Mouse (Mus musculus): ENCODE measurements around the gene 6030445D17Rik.

6030445D17Rik gene

DNA sequence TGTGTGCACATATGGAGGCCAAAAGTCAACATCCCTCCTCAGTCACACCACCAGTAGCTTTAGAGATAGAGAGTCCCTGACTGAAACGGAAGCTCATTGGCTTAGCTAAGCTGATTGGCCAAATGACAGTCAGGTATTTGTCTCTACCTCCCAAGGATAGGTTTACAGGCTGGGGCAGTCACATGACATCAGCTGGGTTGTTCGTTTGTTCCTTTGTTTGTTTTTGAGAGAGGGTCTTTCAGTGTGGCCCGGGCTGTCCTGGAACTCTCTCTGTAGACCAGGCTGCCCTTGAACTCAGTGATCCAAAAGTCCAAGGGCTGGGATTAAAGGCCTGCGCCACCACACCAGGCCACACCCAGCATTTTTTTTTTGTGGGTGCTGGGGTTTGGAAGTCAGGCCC, 844 bp upstream of the 6030445D17Rik start:
- DNase-seq = no peak

DNA sequence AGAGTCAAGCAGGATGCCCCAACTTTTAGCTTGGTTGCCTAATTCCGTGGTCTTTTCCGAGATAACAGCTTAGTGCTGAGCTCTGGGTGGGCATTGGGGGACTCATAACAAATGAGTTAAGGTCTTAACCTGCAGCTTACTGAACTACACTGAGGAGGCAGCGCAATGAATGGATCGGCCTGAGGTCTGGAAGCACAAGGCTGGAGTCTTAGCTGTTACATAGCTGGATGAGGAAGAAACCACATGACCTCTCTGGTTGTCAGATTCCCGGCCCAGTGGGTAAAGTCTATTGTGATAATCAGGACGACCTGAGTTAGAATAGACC, 327 bp upstream of the 6030445D17Rik start:
- no peak for DNase-seq

DNA sequence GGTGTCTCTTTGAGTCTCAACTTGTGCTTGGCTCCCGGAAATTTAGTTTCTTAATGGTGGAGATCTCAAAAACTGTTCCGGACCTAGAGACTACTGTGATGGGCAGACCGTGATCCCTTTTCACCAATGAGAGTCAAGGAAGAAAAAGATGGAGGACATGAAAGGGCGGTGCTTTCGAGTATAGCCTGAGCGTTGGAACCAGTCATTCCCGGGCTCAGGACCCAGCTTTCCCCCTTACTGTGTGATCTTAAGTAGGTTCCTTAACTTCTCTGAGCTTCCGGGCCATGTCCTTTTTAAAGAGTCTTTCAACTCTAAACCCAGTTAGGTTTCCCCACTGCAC, 759 bp downstream of the 6030445D17Rik start:
- DNase-seq = no peak

DNA sequence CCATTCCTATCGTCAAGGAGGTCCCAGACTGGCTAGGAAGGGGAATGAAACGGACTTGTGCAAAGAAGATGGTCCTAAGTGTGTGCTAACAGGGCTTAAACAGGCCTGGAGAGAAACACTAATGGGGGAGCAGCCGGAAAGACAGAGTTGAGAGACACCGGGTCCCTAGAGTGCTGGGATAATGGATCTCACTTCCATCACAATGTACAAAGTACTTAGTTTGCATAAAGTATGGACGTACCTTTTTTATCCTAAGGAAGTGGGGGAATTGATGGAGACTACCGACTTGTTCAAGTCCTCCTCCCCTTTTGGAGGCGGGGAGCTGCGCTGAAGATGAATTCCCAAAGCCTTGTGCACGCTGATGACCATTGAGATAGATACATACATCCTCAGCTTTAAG, 1.4 kb downstream of the 6030445D17Rik start:
- DNase-seq = no peak

DNA sequence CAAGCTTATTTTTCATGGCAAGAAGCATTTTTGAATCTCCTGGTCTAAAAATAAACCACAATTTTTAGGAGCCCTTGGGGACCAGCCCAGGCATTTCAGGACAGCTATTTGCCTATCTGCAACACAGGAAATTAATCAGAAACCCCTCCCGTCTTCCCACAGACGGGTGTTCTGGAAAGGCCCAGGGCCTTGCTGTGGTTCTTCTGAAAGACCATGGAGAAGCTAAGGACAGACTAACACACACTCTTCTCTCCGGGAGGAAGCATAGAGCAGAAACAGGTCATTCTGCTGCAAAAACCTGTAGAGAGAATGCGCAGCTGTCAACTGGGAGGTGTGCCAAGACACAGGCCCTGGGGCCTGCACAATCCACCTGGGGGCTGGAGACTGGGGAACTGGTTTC, 4.2 kb downstream of the 6030445D17Rik start:
- peak; percentile 62 for DNase-seq

DNA sequence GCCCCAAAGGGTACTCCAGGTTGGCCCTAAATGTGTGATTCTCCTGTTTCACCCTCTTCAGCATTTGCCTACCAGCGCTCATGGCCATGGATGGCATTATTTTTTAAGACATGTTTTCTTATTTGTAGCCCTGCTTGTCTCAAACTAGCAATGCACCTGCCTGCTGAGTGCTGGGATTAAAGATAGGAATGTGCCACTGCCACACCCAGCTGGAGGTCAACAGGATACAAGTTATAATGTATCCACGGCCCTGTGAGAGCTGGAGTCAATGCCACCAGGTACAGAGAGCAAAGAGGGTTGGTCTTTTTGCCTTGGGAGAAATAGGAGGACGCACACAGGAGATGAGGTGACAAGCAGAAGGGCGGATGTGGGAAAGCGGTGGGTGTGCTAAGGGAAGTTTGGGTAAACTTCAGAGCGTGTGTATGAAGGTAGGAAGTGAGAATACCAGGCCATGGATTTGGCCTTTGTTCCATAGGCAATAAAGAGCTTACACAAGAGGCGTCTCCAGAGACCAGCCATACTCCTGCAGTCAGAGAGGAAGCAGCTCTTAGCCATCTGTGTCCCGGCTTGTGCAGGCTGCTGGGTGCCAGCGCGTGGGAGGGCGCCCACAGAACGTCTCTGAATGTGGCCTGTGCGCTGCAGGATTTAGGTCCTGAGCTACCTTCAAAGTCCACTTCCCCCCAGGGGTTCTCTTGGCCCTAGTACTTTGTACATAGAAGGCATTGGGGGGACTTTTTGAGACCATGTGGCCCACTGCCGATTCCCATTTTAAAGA, 6.7 kb downstream of the 6030445D17Rik start:
- no peak for DNase-seq

DNA sequence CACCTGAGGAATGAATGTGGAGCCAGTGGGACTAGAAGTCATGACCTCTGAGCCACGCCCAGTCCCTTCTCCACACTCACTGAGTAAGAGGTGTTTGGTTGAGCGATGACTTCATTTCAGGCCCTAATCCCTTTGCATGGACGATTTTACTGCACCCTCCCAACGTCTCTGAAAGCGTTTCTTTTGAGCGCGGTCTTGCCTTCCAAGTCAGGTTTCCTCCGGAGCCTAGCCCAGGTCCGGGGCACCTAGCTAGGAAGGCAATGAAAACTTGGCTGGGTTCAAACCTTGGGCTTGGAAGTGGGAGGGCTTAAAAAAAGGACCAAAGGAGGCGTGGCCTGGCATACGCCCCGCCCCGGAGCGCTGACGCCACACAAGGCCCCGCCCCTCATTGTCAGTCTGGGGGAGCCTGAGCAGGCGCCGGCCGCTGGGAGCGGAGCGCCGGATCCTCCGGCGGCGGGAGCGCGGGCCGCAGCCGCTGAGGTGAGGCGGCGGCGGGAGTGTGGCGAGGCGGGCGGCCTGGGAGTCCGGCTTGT, 7.4 kb downstream of the 6030445D17Rik start, which contains the start of gene Luzp1:
Gene Luzp1, plus strand, starts transcription at position 391 of the 533 bp plus-strand sequence.
- DNase-seq = peak; percentile 97

DNA sequence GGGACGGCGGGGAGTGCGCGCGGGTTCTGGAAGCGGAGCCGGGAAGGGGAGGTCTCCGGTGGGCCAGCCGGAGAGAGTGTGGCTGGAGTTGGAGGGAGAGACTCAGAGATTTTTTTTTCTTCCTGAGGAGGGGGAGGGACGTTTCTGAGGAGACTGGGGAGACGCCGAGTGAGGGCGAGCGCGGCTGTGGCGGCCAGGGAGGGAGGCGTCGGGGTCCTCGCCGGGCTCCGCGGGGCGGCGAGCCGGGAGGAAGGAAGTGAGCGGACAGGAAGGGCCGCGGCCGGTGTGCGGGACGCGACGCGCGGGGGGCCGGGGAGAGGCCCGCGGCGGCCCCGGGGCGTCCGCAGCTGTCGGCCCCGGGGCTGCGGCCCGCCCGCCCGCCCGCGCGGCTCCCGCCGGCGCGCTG, 7.9 kb downstream of the 6030445D17Rik start:
- peak; percentile 80 for DNase-seq

DNA sequence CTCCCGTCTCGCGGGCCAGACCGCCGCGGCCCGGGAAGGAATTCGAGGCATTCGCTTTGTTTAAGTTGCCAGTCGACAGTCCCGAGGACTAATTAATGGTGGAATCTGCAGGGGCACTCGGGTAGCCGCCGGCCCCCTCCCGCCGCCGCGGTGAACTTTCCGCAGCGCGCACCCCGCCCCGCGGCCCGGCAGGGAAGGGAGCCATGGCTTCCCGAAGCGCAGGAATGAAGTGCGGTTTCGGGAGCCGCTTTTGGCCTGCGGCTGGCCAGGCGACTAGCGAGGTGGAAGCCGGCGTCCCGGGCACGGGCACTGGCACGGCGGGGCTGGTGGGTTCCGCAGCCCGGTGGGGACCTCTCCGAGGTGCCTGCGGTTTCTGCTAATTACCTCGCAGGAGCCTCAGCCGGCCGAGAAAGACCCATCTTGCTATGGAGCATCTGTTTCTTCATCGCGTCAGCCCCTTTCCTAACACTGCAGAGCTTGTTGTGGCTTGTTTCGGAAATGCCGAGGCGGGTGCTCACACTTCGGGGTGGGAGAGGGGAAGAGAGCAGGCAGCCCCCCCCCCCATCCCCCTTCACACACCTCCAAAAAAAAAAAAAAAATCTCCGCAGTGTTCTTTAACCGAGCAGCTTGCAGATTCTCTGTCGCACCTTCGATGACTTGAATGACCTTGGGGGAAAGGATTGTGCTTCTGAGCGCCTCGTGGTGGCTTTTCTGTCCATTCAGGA, 8.5 kb downstream of the 6030445D17Rik start:
- peak; percentile 71 for DNase-seq

DNA sequence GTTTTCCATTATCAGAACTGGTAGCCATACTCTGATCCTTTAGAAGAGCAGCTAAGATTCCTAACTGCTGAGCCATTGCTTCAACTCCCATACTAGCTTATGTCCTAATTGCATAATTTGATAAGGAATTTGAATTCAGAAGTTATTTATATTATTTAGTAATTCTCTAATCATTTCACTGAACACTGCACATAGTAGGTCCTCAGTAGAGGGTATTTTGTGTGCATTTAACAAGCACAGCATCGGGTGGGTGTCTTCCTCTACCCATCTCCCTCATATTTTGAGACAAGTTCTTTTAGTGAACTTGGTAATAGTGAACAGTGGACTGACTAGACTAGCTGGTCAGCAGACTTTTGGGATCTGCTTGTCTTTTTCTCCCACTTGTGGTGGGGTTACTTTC, 14.6 kb downstream of the 6030445D17Rik start:
- no peak for DNase-seq

DNA sequence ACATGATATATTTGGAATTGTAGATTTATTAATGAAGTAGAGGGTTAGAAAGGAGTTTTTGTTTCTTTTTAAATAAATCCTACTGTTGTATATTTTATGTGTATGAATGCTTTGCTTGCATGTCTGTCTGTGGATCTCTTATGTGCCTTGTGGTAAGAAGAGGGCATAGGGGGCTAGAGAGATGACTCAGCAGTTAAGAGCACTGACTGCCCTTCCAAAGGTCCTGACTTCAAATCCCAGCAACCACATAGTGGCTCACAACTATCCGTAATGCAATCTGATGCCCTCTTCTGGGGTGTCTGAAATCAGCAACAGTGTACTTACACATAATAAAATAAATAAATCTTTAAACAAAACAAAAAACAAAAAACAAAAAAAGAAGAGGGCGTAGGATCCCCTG, 24.5 kb downstream of the 6030445D17Rik start:
- no peak for DNase-seq

DNA sequence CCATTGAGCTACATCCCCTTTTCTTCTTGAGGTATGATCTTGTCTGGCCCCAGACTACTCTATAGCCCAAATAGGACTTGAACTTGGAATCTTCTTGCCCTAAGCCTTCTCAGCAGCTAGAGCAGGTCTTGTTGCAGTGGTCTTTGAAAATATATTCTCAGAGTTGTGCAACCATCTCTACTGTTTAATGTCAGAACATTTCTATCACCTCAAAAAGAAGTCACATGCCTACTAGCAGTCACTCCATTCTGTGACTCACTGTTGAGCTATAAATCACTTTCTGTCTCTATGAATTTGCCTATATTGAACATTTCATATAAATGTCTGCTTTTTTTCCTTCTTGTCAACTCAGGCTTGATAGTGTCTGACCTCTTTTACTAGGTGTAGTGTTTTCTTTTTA, 33.9 kb downstream of the 6030445D17Rik start:
- DNase-seq = no peak

DNA sequence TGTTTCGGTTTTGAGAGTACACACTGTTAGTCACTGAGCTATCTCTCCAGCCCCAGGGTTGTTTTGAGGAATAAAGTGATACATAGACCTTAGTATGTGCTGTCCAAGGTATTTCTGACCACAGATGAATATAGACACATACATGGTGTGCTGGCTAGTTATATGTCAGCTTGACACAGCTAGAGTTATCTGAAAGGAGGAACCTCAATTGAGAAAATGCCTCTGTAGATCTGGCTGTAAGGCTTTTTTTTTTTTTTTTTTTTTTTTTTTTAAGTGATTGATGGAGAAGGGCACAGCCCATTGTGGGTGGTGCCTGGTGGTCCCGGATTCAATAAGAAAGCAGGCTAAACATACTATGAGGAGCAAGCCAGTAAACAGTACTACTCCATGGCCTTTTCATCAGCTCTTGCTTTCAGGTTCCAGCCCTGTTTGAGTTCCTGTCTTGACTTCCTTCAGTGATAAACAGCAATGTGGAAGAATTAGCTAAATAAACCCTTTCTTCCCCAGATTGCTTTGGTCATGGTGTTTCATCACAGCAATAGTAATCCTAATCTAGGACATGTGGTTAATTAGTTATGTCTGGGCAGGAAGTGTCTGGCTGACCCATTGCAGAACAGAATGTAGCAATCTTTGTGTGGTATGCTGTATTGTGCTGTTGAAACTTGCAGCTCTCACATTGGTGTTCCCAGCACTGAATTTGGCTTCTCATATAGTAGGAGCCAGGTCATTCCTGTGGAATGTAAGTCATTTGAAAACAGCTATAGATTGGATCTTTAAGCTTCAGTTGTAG, 43.6 kb downstream of the 6030445D17Rik start:
- DNase-seq = no peak

DNA sequence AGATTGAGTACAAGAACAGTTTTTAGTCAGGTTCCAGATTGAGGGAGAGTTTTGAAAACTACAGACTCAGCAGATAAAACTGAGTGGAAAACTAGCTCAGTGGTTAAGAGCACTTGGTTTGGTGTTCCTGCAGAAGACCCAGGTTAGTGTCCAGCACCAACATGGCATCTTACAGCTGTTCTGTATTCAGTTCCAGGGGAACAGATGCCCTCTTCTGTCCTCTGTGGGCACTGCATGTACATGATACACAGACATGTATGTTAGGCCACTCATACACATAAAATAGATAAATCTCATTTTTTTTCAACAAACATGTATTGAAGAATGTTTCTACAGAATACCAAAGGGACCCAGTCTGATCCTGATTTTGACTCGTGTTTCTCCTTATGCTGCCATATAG, 47.8 kb downstream of the 6030445D17Rik start:
- peak; percentile 29 for DNase-seq

DNA sequence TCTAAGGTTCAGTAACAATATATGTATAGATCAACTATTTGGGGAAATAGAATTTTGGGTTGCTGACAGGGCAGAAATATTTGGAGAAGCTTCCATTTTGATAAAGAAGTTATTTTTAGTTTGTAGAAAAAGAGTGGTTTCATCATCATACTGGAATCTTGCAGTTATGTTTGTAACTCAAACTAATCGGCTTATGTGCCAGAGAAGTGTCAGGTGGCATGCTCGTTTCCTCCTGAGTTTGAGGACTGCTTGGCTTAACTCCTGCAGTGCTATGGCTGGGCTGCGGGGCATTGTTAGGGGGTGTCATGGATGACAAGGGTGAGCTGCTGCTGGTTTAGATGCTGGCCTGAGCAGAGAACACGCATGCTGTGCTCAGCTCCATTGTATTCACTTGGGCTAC, 49.7 kb downstream of the 6030445D17Rik start:
- DNase-seq = peak; percentile 13

DNA sequence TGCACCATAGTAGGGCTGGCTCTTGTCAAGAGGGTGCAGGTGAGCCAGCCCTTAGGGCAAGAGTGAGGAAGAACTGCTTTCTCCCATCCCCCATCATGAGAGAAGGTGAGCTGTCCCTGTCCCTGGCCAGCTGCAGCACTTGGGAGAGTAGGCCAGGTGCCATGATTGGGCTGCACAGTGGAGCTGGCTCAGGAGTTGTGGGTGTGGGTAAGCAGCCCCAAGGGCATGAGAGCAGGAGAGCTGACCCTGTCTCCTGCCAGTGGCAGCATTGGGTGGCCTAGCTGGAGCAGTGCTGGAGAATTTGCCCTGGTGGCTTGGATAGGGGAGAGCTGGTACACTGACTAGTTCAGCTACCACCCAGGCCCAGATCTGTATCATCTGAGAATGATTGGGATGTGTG, 50.9 kb downstream of the 6030445D17Rik start:
- DNase-seq = peak; percentile 17

Data from kidney, postnatal 14 days (tissue).